Mouse (Mus musculus) mature B cell (primary cell): ENCODE measurements around the gene Rasgef1b.

Experiments
- in situ Hi-C: fragments of 300-500 bp; cut with MboI; formaldehyde crosslinking; loops from 2 replicates; pipeline ENCODE4 v1.14.3; 2019

Gene Rasgef1b

DNA sequence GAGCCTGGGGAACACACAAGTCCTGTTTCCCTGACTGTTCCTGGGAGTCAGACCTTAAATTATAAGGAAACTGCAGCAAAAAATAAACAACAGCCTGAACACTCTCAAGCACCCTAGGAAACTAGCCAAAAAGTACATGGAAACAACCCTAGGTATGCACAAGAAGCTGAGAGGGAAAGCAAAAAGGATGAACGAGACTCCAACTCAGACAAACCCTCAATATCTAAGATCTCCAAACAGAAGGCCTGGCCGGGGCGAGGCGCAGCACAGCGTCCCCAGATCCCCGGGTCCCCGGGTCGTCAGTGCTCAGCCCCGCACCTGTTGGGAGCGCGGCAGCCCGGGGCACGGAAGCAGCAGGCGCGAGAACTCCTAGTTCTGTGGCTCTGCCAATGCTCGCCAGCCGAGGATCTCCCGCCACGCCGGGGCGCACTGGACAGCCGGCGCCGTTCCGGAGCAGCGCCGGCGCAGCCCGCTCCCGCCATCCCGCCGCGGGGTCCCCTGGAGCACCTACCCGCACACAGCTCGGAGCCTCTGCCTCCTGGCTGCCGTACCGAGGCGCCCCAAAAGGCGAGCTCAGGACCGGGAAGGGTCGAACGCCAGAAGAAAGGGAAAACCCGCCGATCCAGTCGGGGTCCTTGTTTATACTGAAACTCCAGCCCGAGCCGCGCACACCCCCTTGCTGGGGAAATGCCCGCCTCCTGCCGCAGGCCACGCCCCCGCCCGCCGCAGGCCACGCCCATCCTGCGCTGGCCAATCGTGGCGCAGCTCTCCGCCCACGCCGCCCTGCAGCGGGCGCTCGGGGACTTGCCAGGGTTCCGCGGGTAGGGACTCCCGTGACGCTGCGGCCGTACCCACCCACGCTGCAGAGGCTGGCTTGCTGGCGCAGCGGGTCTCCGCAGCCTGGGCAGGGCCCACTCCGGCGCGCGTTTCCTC is 476.4 kb downstream of the Rasgef1b start:
- in situ Hi-C loops = no loop called here

DNA sequence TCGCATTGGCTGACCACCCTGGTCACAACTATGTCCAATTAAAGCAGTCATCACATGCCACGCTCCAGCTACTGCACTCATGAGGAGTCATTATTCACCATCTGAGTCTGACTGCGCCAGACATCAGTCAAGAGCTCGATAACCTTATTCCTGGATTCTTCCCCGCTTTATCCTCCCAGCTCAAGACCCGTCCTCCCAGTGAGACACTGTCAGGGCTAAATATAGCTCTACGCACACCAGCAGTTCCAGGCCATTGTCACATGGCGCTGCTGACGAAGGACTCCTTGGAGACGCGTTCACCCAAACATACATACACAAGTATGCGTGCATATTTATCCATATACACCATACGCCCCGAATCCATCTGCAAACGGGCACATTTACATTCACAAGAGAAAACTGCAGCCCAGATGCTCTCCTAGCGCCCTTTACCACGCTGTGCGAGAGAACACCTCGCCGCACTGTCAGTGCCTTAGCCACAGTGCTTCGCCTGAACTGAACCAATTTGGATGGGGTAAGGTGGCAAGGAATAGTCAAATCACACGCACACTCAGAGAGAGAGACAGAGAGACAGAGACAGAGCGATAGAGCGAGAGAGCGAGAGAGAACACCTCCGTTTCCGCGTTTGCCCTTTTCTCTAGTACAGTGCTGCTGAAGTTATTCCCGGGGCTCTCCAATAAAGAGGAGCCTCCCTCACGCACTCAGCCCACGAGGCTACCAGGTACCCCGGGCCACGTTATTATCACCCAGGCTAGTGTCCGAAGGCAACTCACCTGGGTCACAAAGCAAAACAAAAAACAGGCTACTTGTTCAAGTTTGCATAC is 477.3 kb downstream of the Rasgef1b start:
- in situ Hi-C loops = no loop called here

DNA sequence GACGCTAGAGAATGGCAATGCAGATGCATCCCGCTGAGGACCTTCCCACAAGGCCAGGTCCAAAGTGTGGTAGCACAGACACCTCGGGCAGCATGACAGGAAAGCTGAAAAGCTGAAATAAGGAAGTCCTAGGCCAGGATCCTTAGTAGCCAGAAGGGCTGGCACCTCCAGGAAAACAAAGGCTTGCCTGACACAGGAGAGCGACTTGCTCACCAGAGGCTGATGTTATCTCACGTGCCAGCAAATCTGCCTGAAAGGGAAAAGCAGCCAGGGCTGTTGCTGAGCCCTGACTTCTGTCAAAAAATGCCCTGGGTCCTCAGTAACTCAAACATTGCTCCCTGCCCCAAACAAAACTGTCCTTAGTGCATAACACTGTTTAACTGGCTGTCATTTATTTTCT is 478.0 kb downstream of the Rasgef1b start:
- in situ Hi-C loops = no loop called here

DNA sequence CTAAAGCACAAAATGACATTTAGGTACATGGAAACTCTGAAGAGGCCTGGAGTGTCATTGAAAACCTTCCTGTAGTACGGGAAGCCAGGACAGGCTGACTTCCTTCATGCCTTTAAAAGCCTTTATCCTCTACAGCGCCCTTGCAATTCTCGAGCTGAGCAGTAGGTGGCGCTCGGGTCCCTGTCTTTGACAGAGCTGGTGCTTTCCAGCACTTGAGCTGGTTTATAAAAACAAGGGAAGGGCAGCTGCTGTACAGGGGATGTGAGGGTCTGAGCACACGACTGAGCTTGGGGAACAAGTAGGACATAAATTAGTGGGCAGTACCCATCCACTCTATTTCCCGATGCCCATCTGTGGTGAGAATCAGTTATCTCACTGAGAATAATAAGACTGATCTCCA is 480.4 kb downstream of the Rasgef1b start:
- in situ Hi-C loops = loop anchor here (10.0 kb wide), 1 partner anchor 326 kb away; no protein-coding TSS in a partner anchor

DNA sequence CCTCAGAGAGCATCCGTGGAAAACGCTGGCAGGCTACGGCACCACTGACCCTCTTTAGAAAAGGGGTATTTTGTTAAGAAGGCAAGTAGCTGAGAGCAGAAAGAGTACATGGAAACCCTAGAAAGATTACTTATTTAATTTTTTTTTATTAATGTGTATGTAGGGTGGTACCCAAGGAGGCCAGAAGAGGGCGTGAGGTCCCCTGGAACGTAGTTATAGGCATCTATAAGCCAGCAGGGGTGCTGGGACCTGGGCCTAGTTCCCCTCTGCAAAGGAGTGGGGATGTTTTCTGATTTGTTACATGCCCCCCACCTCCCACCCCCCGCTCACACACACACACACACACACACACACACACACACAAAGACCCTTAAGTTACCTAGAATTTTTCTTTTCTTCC is 480.9 kb downstream of the Rasgef1b start:
- in situ Hi-C loops = loop anchor here (10.0 kb wide), 1 partner anchor 327 kb away; no protein-coding TSS in a partner anchor

DNA sequence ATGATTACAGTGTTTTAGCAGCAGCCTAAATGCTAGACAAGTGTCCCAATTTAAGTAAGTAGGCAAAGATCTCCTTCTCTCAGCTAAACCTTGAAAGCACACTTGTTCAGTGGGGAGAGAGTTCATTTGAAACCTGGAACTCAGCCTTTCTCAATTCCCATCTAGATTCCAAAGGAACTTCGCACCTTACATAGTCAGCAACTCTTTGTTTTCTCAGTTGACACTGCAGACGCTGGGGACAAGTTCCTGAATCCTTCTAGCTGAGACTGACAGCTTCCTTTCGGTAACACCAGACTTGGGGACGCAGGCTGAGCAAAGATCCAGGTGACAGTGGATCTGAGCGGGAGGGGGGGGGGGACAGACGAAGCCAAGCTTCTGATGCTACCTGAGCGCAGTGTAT is 481.4 kb downstream of the Rasgef1b start:
- in situ Hi-C loops = loop anchor here (10.0 kb wide), 1 partner anchor 327 kb away; no protein-coding TSS in a partner anchor

DNA sequence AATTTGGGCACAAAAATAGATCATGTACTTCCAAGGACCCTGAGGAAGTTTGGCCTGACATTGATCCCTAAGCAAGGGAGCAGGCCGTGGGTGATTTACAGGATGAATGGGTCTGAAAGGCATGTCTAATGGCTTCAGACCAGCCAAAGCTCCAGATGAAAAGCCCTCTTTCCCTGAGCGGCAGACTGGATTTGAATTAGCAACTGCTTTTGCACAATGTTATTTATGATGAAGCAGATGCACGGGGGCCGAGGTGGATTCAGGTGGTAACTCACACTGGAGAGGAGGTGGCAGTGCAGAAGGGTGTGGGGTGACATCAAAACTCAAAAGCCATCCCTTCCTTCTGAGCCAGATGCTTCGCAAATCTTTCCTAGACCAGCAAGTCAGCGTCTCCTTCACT is 481.9 kb downstream of the Rasgef1b start:
- in situ Hi-C loops = loop anchor here (10.0 kb wide), 1 partner anchor 328 kb away; no protein-coding TSS in a partner anchor

DNA sequence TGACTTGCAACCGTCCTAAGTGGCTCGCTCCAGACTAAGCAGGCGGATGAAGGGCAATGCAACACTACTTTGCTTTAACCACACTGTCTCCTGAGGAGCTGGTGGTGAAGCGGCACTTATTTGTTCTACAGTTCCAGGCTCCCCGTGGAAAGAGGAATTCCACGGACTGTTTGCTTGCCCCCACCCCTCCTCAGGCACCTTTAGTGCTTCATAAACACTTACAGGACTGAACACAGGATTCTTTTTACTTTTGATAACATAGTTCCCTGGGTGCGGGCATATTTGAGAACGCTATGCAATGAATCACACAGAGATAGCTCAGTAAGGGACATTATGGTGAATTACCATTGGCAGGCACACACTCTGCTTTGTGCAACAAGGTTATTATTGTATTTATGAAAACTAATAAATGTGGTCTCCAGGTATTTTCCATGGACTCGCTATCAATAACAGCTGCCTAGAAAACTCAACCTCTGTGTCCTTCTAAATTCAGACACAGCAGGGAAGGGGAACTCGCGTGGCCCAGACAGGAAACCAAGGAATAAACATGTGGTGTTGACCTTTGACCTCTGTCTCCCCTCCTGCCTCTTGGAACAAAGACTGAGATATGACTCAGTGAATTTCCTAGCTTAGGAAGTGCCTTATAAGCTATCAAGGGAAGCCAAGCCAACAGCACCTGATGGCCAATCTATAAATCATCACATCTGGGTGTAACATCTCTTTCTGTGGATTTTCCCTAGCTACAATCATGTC is 486.7 kb downstream of the Rasgef1b start:
- in situ Hi-C loops = loop anchor here (10.0 kb wide), 1 partner anchor 333 kb away; no protein-coding TSS in a partner anchor

DNA sequence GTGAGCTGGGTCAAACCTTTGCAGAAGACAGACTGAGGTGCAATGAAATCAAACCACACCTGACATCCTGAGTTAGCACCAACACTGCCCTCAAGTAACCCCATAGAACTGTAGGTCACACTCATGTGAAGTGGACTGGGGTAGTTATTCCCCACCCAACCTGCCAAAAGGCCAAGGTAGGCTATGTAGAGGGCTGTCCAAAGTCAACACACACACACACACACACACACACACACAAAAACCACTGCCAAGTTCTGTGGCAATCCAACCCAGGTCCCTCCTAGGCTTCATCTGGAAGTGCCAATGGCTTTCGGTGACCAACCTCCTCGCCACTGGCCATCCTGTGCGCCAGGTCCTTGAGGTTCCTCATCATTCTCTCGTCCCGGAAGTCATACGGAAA is 488.4 kb downstream of the Rasgef1b start:
- in situ Hi-C loops = loop anchor here (10.0 kb wide), 1 partner anchor 334 kb away; no protein-coding TSS in a partner anchor

DNA sequence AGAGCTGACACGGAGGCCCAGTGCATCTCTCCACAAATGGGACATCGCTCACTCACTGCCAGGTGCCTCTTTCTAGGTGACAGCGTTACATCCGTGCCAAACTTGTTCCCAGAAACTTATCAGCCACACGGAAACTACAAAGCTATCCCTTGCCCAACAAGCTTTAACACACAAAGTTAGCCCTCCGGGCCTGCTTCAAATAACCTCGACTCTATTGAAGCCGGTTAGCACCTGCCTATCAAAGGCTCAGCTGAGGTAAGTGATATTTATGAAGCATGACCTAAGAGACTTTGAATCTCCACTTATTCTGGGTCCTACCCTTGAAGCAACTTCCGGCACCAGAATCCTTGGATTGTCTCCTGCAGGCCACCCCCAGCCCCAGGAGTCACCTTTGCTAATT is 489.2 kb downstream of the Rasgef1b start:
- in situ Hi-C loops = loop anchor here (10.0 kb wide), 1 partner anchor 335 kb away; no protein-coding TSS in a partner anchor

DNA sequence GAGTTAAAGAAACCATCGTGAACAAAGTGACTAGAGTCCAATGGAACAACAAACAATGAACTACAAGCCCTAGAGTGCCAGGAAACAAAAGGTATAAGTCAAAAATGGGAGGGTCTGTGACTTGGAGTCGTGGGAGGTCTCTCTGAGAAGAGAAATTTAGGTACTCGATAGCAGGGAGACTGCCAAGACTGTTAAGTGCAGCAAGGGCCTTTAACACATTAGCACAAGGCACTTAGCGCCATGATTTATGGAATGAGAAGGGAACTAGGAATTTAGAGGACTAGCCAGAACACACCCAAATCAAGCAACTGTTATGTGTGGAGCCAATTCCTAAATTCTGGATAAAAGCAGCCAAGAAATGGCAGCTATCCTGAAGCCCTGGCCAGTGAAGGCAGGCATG is 490.7 kb downstream of the Rasgef1b start:
- in situ Hi-C loops = no loop called here

DNA sequence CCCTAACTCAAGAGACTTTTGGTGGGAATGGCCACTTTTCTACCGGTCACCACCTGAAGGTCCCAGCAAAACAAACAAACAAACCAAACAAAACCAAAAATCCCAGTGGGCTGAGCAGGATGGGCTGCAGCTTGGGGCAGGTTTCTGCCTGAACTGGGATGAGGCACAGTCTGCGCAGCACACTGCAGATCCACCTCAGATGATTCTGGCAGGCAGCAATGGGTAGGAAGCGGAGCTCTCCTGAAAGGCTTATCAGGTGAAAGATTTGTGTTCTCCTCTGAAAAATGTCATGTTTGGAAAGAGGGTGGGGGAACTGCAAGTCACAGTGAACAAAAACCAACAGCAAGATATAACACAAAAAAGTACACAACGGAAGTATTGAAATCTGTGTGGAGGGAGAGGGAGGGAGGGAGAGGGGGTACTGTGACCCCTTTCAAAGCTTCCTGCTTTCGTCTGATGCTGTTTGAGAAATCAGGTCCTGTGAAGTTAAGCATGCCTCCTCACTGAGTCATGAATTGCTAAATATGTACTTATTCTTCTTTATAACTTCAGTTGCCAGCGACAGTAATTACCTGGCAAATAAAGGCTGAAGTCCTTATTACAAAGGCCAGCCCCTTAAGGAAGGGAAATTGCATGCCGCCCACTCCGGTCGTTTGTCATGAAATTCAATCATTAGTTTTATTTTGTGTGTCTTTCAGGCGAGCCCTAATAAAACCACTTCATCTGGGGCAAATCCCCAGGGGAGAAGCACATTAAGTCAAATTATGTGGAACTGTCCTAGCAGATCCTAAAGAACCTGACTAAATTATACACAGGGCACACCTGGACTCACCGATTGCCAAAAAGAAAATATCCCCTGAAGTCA is 491.7 kb downstream of the Rasgef1b start:
- in situ Hi-C loops = no loop called here

DNA sequence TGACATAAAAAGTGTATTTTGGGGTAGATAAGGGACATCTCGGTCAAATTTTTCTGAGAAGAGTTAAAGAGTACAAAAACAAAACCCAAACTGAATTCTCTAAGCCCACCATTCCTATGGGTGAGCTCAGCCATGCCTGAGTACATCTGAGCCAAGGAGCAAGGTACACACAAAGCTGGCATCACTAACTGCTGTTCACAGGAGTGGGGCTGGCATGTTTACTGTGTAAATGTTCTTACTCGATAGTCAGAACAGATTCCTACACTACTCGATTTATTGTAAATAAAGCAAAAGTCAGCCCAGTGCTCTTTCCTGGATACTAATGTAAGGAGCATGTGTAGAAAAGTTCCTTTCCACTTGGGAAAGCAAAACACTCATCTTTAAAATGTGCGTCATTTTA is 492.4 kb downstream of the Rasgef1b start:
- in situ Hi-C loops = no loop called here

DNA sequence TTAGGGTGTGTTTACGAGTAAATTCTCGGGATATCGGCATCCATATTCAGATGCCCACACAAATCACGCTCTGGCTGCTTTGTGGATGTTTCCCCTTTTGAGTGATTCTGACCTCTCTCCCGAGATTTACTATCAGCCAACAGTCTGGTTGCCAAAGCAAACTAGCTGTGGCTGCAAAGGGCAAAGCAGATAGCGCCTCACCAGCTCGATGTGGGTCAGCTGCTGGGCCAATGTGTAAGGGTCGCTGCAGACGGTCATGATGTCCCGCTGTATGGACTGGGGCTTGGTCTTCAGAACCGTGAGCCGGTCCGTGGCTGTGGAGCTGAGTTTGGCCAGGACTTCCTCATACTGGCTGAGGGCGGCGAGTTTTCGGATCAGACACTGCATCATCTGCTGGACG is 494.6 kb downstream of the Rasgef1b start:
- in situ Hi-C loops = no loop called here

DNA sequence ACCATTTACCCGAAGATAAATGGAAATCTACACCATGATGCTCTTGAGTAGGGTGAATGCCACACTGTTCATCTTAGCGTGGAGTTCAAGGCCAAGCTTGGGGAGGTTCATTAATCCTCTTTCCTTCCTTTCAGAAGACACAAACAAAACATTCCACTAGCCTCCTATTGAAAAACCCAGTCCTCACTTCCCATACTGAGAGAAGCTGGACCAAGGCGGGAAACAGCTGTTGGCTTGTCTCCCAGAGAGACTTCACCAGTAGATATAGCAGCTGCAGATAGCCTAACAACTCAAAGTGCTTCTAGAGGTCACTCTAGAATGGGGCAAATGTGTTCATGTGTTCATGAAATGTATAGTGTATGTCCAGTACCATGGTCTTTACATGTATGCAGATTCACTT is 495.7 kb downstream of the Rasgef1b start:
- in situ Hi-C loops = no loop called here

DNA sequence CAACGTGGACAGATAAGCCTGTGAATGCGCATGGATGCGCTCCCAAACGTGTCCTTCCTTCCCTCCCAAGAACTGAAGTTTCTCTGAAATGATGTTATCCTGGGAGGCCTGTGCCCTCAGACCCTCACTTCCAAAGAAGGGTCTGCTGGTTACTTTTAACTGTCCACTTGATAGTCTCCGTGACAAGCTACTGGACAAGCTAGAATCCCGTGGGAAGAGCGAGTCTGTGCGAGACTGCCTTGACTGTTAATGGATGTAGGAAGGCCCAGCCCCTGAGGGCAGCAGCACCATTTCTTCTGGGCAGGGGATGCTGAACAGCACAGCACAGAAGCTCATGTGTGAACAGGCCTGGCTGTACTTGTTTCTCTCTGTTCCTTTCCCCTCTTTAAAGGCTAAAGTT is 496.5 kb downstream of the Rasgef1b start:
- in situ Hi-C loops = no loop called here

DNA sequence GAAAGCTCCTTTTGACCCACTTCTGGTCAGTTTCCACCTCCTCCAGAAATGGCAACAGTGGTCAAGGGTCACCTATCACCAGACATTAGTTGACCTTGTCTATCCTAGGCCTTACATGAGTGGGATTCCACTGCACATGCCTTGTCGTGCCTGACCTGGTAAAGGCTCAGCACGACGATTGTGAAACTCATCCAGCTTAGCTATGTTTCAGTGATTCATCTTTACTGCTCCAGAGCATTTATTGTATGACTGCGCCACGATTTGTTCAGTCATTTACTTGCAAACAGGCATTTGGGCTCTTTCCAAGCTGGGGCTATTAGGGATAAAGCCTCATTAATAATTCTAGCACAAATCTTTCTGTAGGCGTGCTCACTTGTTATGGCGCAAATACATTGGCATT is 498.4 kb downstream of the Rasgef1b start:
- in situ Hi-C loops = no loop called here

DNA sequence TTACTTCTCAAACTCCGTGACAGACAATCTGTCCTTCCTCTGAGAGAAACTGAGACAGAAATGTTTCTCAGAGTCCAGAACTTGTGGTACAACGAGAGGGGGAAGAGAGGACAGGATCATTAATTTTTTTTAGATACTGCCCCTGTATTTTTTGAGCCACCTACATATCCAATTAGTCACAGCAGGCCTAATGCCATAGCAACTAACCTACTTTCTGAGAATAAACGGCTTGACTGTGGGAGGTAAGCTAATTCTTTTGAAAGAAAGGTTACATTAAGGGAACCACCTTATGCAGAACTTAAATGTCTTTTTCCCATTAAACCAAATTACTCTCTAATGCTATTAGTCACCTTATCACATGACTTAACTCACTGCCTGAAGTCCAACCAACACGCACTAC is 501.5 kb downstream of the Rasgef1b start:
- in situ Hi-C loops = loop anchor here (10.0 kb wide), 1 partner anchor 357 kb away; no protein-coding TSS in a partner anchor

DNA sequence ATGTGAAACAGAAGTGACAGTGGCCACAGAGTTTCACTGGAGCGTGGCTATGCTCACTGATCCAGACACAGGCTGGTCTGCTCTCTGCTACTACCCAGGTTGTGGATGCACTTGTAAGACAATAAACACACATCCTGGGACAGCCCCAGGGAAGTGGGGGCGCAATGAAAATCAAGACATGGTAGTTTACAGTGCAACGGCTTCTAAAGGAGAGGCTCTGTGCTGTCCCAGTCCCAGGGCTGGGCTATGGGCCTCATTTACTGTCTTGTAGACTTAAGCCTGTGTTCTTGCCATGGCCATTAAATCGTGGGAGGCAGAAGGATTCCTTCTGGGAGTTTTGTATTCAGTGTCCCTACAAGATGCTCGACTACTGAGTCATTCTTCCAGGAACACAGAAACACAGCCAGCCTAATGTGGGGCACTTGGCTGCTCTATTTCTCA is 504.3 kb downstream of the Rasgef1b start:
- in situ Hi-C loops = loop anchor here (10.0 to 25.0 kb wide), 2 partner anchors 360 to 813 kb away; partner anchors contain the start of genes Enoph1 and Hnrnpdl

DNA sequence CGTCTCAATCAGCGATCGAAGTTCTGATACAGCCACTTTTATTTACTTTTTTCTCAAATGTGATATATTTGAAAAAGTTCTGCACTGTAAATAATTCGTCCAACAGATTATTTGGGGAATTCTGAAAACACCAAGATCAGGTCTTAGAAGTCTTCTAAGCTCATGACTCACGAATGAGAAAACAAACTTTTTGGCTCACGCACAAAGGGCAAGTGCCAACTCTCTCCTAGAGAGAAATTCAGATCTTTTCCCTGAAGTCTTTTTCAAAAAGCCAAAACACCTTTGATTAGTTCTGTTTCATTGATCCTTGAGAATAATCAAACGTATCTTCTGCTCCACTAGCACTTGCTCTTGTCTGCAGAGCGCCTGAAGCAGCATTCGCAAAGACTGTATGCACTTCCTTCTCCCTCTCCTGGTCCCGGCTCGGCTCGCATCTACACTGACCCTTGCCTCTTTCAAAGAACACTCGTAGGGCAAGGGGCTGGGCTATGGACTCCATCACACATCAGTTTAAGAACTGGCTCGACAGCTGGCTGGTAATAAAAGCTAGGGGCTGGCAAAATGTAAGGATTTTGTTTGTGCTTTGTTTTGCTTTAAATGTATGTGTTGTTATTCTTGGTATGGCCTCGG is 504.9 kb downstream of the Rasgef1b start:
- in situ Hi-C loops = loop anchor here (10.0 to 25.0 kb wide), 2 partner anchors 361 to 813 kb away; partner anchors contain the start of genes Enoph1 and Hnrnpdl
